Mouse (Mus musculus): ENCODE measurements at regions not wholly inside any gene's neighbourhood (a gene's known extent, or its start where the extent isn't known, plus 50 kb on each side); places are given as distances from the start of the nearest gene placed in this dataset.

GRCm38 (mm10) chr2:17290709-17291108 is 440.6 kb downstream of the Nebl start:
- no peak overlapping the region for H3K27ac ChIP-seq
- intact Hi-C loops (cut with DNase I) = no loop called here
- DNase-seq = no peak
- no peak overlapping the region for H3K4me3 ChIP-seq
- no peak for TF ChIP-seq CTCF (IDR thresholded peaks at IDR 0.05)

DNA sequence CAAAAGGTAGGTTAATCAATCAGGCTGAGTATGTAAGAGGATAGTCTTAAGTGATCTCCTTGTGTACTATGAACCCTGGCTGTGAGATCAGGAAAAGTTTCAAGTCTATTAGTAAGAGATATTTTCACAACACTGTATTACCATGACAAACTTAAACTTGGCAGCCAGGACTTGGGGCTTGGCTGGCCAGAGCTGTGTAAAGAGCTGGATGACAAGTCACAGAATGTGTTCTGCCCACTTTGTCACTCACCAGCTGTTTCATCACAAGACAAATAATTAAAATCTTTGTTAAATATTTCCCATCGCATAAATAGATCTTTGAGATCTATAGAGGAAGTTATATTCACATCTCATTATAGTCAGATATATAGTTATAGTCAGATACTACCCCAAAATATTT is 443.7 kb downstream of the Nebl start:
- peak; percentile 19 for DNase-seq
- Histone ChIP-seq H3K4me3 (no peak overlapping the region), H3K27ac (no peak overlapping the region)
- intact Hi-C loops (cut with DNase I) = no loop called here
- no peak for TF ChIP-seq CTCF (IDR thresholded peaks at IDR 0.05)

GRCm38 (mm10) chr2:17249960-17250359 is 481.3 kb downstream of the Nebl start:
- TF ChIP-seq CTCF (IDR thresholded peaks at IDR 0.05) = no peak
- H3K4me3 ChIP-seq = no peak overlapping the region
- DNase-seq = no peak
- no peak overlapping the region for H3K27ac ChIP-seq
- intact Hi-C loops (cut with DNase I) = no loop called here

DNA sequence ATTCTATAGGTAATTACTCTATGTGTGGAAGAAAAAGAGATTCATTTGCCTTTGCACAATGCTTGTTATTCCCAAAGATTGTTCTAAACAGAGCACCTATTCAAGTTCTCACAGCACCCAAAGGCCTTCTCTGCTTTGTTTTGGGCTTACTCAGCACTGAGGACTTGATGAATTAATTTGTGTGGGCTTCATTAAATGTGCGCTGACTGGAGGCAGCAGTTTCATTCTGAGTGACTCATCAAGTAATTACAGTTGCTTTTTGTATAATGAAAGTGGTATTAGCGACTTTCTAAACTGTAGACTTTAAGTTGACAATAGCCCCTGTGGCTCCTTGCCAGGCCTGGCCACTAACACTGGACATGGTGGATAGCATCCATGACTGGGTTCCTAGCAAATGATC is 485.4 kb downstream of the Nebl start:
- Histone ChIP-seq H3K27ac (no peak overlapping the region), H3K4me3 (no peak overlapping the region)
- DNase-seq = no peak
- intact Hi-C loops (cut with DNase I) = no loop called here
- no peak for TF ChIP-seq CTCF (IDR thresholded peaks at IDR 0.05)

DNA sequence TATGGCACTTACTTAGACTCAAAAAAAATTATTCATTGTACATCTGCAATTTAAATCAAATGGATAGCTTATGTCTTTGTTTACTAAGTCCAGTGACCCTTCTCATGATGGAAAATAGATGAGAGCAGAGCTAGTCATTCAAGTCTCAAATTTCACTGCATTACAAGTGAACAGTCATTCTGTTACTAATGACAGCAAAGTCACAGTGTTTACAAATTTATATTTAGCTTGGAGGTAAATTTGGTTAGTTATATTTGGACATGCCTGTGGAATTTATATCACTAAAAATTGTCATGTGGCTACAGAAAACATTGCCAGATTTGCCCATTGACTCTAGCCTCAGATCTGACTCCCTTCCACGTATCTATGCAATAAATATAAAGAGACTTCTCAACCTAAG is 515.7 kb downstream of the Nebl start:
- Histone ChIP-seq H3K4me3 (no peak overlapping the region), H3K27ac (no peak overlapping the region)
- no peak for TF ChIP-seq CTCF (IDR thresholded peaks at IDR 0.05)
- DNase-seq = no peak
- intact Hi-C loops (cut with DNase I) = no loop called here

- TF ChIP-seq CTCF (IDR thresholded peaks at IDR 0.05) = no peak
- intact Hi-C loops (cut with DNase I) = no loop called here
- no peak overlapping the region for H3K4me3 ChIP-seq
- DNase-seq = no peak
- peak overlapping the region; percentile 53 for H3K27ac ChIP-seq
Observed at GRCm38 (mm10) chr2:17214881-17215280, 516.4 kb downstream of the Nebl start.

DNA sequence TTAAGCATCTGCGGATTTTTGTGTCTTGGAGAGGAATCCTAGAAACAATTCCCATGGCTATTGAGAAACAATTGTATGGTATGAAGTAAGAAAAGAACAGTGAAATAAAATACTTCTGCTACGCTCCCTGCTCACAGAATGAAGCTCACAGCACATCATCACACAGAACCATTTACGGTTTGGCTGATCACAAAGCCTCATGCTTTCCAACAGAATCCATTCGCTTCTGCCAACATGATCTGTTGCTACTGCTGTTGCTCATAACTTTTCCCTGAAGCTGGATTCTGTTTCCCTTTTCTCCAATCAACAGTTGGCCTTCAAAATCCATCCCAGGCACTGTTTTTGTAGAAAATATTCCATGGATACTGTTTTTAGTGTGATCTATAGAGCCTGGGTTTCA is 518.7 kb downstream of the Nebl start:
- intact Hi-C loops (cut with DNase I) = no loop called here
- DNase-seq = no peak
- no peak for TF ChIP-seq CTCF (IDR thresholded peaks at IDR 0.05)
- H3K27ac ChIP-seq = peak overlapping the region; percentile 56; the same call in 1 of the 2 replicates
- no peak overlapping the region for H3K4me3 ChIP-seq

- intact Hi-C loops (cut with DNase I) = no loop called here
- TF ChIP-seq CTCF (IDR thresholded peaks at IDR 0.05) = no peak
- H3K27ac ChIP-seq = no peak overlapping the region
- H3K4me3 ChIP-seq = no peak overlapping the region
- no peak for DNase-seq
Observed at GRCm38 (mm10) chr2:17211105-17211504, 520.2 kb downstream of the Nebl start.

DNA sequence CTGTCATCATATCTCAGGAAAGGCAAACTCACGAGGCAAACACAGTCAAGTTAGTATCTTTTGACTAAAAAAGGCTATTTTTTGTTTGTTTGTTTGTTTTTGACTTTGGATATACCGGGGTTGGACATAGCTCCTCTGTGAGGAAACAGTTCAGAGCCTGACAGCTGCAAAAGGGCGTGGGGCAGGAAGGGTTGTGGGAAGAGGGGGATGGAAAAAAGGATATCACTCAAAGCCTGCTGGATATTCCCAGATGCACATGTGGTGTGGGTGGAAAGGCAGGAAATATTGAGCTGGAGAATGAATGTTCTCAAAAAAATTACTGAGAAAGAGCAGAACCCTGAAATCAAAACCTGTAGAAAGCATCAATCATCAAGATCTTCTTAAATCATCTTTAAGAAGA is 537.7 kb downstream of the Nebl start:
- TF ChIP-seq CTCF (IDR thresholded peaks at IDR 0.05) = no peak
- intact Hi-C loops (cut with DNase I) = no loop called here
- Histone ChIP-seq H3K4me3 (no peak overlapping the region), H3K27ac (peak overlapping the region; percentile 67)
- DNase-seq = peak; percentile 52

DNA sequence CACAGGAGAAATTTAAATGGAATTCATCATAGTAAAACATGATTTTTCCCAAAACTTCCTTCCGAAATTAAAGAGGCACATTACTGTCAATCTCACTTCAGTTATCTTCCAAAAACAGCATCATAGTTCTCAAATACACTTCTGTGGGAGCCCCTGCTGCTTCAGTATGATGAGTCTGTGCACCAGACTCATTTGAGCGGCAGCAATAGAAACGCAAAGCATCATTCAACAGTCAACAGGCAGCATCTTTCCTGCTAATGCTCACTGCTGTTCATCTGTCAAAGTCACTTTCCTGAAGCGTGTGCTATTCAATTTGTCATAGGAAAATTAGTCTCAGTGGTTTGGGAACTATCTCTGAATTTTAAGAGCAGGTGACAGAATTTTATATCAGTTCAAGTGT is 542.1 kb downstream of the Nebl start:
- no peak for TF ChIP-seq CTCF (IDR thresholded peaks at IDR 0.05)
- DNase-seq = no peak
- H3K4me3 ChIP-seq = no peak overlapping the region
- intact Hi-C loops (cut with DNase I) = no loop called here
- no peak overlapping the region for H3K27ac ChIP-seq

GRCm38 (mm10) chr2:17187822-17188221 is 543.4 kb downstream of the Nebl start:
- no peak overlapping the region for H3K4me3 ChIP-seq
- DNase-seq = no peak
- H3K27ac ChIP-seq = no peak overlapping the region
- peak; percentile 15; the same call in 1 of the 2 replicates for TF ChIP-seq CTCF (IDR thresholded peaks at IDR 0.05)
- intact Hi-C loops (cut with DNase I) = no loop called here

GRCm38 (mm10) chr2:17183696-17184095 is 547.6 kb downstream of the Nebl start:
- intact Hi-C loops (cut with DNase I) = no loop called here
- TF ChIP-seq CTCF (IDR thresholded peaks at IDR 0.05) = no peak

GRCm38 (mm10) chr2:17181597-17181996 is 549.7 kb downstream of the Nebl start:
- TF ChIP-seq CTCF (IDR thresholded peaks at IDR 0.05) = no peak
- Histone ChIP-seq H3K27ac (no peak overlapping the region), H3K4me3 (no peak overlapping the region)
- intact Hi-C loops (cut with DNase I) = no loop called here
- no peak for DNase-seq

More at GRCm38 (mm10) chr2:17183696-17184095, 547.6 kb downstream of the Nebl start:
- no peak overlapping the region for H3K27ac ChIP-seq
- H3K4me3 ChIP-seq = no peak overlapping the region
- DNase-seq = no peak

- H3K27ac ChIP-seq = no peak overlapping the region
- no peak overlapping the region for H3K4me3 ChIP-seq
- DNase-seq = no peak
- no peak for TF ChIP-seq CTCF (IDR thresholded peaks at IDR 0.05)
- intact Hi-C loops (cut with DNase I) = no loop called here
Observed at GRCm38 (mm10) chr2:17168896-17169295, 562.4 kb downstream of the Nebl start.

DNA sequence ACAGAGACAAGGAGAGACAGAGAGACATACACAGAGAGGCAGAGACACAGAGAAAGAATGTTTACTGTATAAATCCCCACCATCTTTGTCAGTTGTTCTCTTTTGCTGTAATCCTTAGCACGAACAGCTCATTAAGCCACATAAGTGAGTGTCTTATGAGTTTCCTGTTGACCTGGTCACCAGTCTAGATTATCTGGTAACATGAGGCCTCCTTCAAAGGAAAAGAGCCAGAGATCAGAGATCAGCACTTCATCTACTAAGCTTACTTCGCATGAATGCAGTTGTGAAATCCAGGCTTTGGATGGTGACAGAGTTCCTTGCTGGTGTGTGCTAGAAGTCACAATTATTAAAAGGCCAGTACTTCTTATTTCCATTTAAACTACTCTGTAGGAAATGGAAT is 566.2 kb downstream of the Nebl start:
- intact Hi-C loops (cut with DNase I) = no loop called here
- DNase-seq = no peak
- Histone ChIP-seq H3K4me3 (no peak overlapping the region), H3K27ac (no peak overlapping the region)
- TF ChIP-seq CTCF (IDR thresholded peaks at IDR 0.05) = no peak
